Mouse (Mus musculus): ENCODE measurements at regions not wholly inside any gene's neighbourhood (a gene's known extent, or its start where the extent isn't known, plus 50 kb on each side); places are given as distances from the start of the nearest gene placed in this dataset.

DNA sequence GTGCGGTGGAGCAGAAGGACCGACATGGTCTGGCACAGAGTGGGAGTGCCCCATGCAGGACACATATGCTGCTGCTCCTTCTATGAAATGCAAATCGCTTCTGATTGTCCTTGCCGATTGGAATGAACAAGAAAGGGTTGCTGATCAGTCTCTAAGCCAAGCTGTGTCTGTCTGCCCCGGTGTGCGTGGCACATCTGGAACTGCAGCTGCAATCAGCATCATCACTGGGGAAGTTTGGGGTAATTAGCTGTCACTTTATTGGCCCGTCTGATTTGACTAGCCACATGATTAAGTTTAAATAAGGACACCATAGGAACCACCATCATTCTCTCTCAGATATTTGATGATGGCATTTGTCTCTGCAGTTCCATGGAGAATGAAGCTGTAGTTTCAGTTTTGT is 162.9 kb upstream of the Ppp3ca start:
- Histone ChIP-seq H3K27ac (ENCODE audit: control insufficient read depth, low read depth, low read length) (no peak overlapping the region), H3K9me3 (replicated peaks; ENCODE audit: insufficient read depth, low read length) (no peaks in the 10 kb centered on the region), H3K36me3 (ENCODE audit: control insufficient read depth in 1 of 2, insufficient read depth in 2 of 2, low read length in 2 of 2) (no peaks in the 10 kb centered on the region), H3K79me2 (ENCODE audit: control insufficient read depth, insufficient read depth, low read length, poor library complexity) (no peaks in the 10 kb centered on the region), H3K4me3 (ENCODE audit: control insufficient read depth in 1 of 2, insufficient read depth in 1 of 2, low read depth in 2 of 2, low read length in 2 of 2) (no peak overlapping the region), H3K27me3 (ENCODE audit: control insufficient read depth in 1 of 2, insufficient read depth in 2 of 2, low read length in 2 of 2) (no peaks in the 10 kb centered on the region; a peak in 1 of 4 replicates), H3K4me1 (ENCODE audit: control insufficient read depth in 1 of 2, insufficient read depth in 2 of 2, low read length in 2 of 2) (no peaks in the 10 kb centered on the region), H3K9ac (ENCODE audit: control insufficient read depth, low read depth, low read length, poor library complexity, severe bottlenecking) (no peak overlapping the region)
- TF ChIP-seq TAL1 (IDR thresholded peaks at IDR 0.05; ENCODE audit: low read length) (no peak), POLR2A (IDR thresholded peaks at IDR 0.05; ENCODE audit: control insufficient read depth in 1 of 2, insufficient read depth in 1 of 2, low read depth in 1 of 2, low read length in 2 of 2, poor library complexity in 1 of 2) (no peak), MYB (IDR thresholded peaks at IDR 0.05; ENCODE audit: low read depth, low read length) (no peak), POLR2AphosphoS5 (IDR thresholded peaks at IDR 0.05; ENCODE audit: borderline replicate concordance, low read depth, low read length) (no peak), ZNF384 (IDR thresholded peaks at IDR 0.05; ENCODE audit: low read depth, low read length) (no peak), NRF1 (IDR thresholded peaks at IDR 0.05; ENCODE audit: insufficient read depth, low read depth, low read length, poor library complexity, severe bottlenecking) (no peak), ZKSCAN1 (IDR thresholded peaks at IDR 0.05; ENCODE audit: low read depth, low read length) (no peak), ZMIZ1 (IDR thresholded peaks at IDR 0.05; ENCODE audit: low read depth, low read length) (no peak), E2F4 (IDR thresholded peaks at IDR 0.05; ENCODE audit: borderline replicate concordance, low read depth, low read length) (no peak), RAD21 (IDR thresholded peaks at IDR 0.05; ENCODE audit: low read depth, low read length) (no peak), MAFK (IDR thresholded peaks at IDR 0.05; ENCODE audit: borderline replicate concordance, low read depth, low read length) (no peak), MEF2A (IDR thresholded peaks at IDR 0.05; ENCODE audit: extremely low read depth, insufficient replicate concordance, low read depth, low read length, poor library complexity, severe bottlenecking) (no peak), NELFE (IDR thresholded peaks at IDR 0.05; ENCODE audit: low read depth, low read length) (no peak)
- no peak for DNase-seq (ENCODE audit: low read depth, low spot score)

DNA sequence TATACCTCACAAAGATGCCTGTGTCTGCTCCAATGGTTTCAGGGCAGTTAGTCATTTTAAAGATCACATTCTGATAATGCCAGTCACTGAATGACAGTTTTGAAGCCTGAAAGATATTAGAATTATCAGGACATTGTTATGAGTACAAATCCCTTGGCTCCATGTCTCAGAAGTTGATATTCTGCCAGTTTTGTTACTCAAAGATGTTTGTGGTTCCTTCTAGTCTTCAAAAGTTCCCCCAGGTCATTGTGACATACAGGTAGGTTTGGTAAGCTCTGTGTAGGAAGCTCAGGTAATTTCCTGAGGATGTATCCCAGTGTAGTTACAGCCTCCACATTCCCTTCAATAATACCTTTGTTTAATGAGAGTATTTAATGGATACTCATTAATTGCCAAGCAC is 169.0 kb upstream of the Bank1 start:
- H3K27me3 ChIP-seq (ENCODE audit: control insufficient read depth in 1 of 2, insufficient read depth in 2 of 2, low read length in 2 of 2): no peaks in the 10 kb centered on the region
- no peak overlapping the region for H3K4me3 ChIP-seq (ENCODE audit: control insufficient read depth in 1 of 2, insufficient read depth in 1 of 2, low read depth in 2 of 2, low read length in 2 of 2)
- no peak overlapping the region for H3K9ac ChIP-seq (ENCODE audit: control insufficient read depth, low read depth, low read length, poor library complexity, severe bottlenecking)

DNA sequence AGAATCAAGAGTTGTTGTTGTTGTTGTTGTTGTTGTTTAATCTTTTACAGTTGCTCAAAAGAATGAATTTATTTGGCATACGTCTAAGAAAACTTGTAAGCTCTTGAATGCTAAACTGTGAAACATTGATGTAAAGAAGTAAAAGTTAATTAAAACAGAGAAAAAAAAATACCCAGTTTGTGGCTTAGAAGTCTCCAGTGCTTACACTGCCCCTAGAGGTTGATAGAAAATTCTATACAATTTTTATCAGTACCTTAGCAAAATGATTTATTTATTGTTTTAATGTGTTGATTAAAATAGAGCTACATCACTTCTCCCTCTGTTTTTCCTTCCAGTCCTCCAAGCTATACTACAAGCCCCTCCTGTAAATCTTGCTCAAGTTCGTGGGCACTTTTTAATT is 165.8 kb upstream of the Bank1 start:
- Histone ChIP-seq H3K27me3 (ENCODE audit: control insufficient read depth in 1 of 2, insufficient read depth in 2 of 2, low read length in 2 of 2) (no peaks in the 10 kb centered on the region), H3K4me1 (ENCODE audit: control insufficient read depth in 1 of 2, insufficient read depth in 2 of 2, low read length in 2 of 2) (no peaks in the 10 kb centered on the region), H3K9ac (ENCODE audit: control insufficient read depth, low read depth, low read length, poor library complexity, severe bottlenecking) (no peak overlapping the region), H3K36me3 (ENCODE audit: control insufficient read depth in 1 of 2, insufficient read depth in 2 of 2, low read length in 2 of 2) (no peaks in the 10 kb centered on the region), H3K9me3 (replicated peaks; ENCODE audit: insufficient read depth, low read length) (no peaks in the 10 kb centered on the region), H3K4me3 (ENCODE audit: control insufficient read depth in 1 of 2, insufficient read depth in 1 of 2, low read depth in 2 of 2, low read length in 2 of 2) (no peak overlapping the region), H3K79me2 (ENCODE audit: control insufficient read depth, insufficient read depth, low read length, poor library complexity) (no peaks in the 10 kb centered on the region), H3K27ac (ENCODE audit: control insufficient read depth, low read depth, low read length) (no peak overlapping the region)
- no peak for DNase-seq (ENCODE audit: low read depth, low spot score)
- TF ChIP-seq SIN3A (IDR thresholded peaks at IDR 0.05; ENCODE audit: low read length): no peak
- no peak for TF ChIP-seq CTCF (IDR thresholded peaks at IDR 0.05 in 2 of 3, conservative IDR thresholded peaks at IDR 0.05 in 1 of 3; ENCODE audit: control insufficient read depth in 1 of 3, insufficient read depth in 1 of 3, low read depth in 2 of 3, low read length in 3 of 3, poor library complexity in 1 of 3, severe bottlenecking in 1 of 3)
- TF ChIP-seq ETS1 (IDR thresholded peaks at IDR 0.05; ENCODE audit: low read depth, low read length): no peak
- no peak for TF ChIP-seq UBTF (IDR thresholded peaks at IDR 0.05; ENCODE audit: borderline replicate concordance, insufficient read depth, low read depth, low read length)
- TF ChIP-seq E2F4 (IDR thresholded peaks at IDR 0.05; ENCODE audit: borderline replicate concordance, low read depth, low read length): no peak
- TF ChIP-seq POLR2AphosphoS2 (IDR thresholded peaks at IDR 0.05; ENCODE audit: low read length): no peak

More for the DNA sequence above, 169.0 kb upstream of the Bank1 start:
- TF ChIP-seq RCOR1 (IDR thresholded peaks at IDR 0.05; ENCODE audit: low read depth, low read length): no peak
- TF ChIP-seq ZNF384 (IDR thresholded peaks at IDR 0.05; ENCODE audit: low read depth, low read length): no peak
- TF ChIP-seq MYB (IDR thresholded peaks at IDR 0.05; ENCODE audit: low read depth, low read length): no peak
- no peak for TF ChIP-seq JUND (IDR thresholded peaks at IDR 0.05; ENCODE audit: low read depth, low read length)
- no peak for TF ChIP-seq MEF2A (IDR thresholded peaks at IDR 0.05; ENCODE audit: extremely low read depth, insufficient replicate concordance, low read depth, low read length, poor library complexity, severe bottlenecking)
- no peaks in the 10 kb centered on the region for H3K36me3 ChIP-seq (ENCODE audit: control insufficient read depth in 1 of 2, insufficient read depth in 2 of 2, low read length in 2 of 2)
- H3K27ac ChIP-seq (ENCODE audit: control insufficient read depth, low read depth, low read length): no peak overlapping the region
- no peak for DNase-seq (ENCODE audit: low read depth, low spot score)
- no peaks in the 10 kb centered on the region for H3K79me2 ChIP-seq (ENCODE audit: control insufficient read depth, insufficient read depth, low read length, poor library complexity)
- H3K4me1 ChIP-seq (ENCODE audit: control insufficient read depth in 1 of 2, insufficient read depth in 2 of 2, low read length in 2 of 2): no peaks in the 10 kb centered on the region
- H3K9me3 ChIP-seq (replicated peaks; ENCODE audit: insufficient read depth, low read length): no peaks in the 10 kb centered on the region
